Mouse (Mus musculus): Measurements from ENCODE around the gene Ippk.

GRCm38 (mm10) chr13:49407795-49408194 lies 13.3 kb upstream of the Ippk start:
- TF ChIP-seq POLR2A (IDR thresholded peaks at IDR 0.05; ENCODE audit: low read depth, low read length) = no peak
- TF ChIP-seq CTCF (IDR thresholded peaks at IDR 0.05; ENCODE audit: extremely low read depth, insufficient read depth, insufficient read length, insufficient replicate concordance) = no peak
